Mouse (Mus musculus): ENCODE data around the gene Gm26602. TPM values are rescaled to one million over a fixed set of nuclear protein-coding genes. Genes with fewer than 3 reads are reported as not detected.
A peak's percentile ranks its signal among the peaks of the same experiment; 100 is the strongest.
"Not testable (repeated sequence)": the region's sequence is repeated elsewhere in the genome, so short reads cannot be mapped to it uniquely, and the experiment has no call there.

Gm26602 gene
- total RNA-seq, 2 experiments from 2014 or later: not detected

DNA sequence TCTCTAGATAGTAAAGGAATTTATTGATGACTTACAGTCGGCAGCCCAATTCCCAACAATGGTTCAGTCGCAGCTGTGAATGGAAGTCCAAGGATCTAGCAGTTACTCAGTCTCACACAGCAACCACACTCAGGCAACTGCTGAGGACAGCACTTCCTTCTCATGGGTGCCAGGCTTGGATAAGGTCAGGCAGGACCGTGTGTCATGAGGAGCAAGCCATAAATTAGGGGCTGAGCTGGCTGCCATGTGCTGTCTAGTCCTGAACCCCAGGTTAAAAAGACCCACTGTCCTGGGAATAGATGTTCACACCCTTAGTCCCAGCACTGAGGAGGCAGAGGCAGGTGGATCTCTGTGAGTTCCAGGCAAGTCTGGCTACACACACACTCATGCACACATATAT, 25.7 kb upstream of the Gm26602 start:
- DNase-seq (ENCODE audit: low spot score): not testable (repeated sequence)

DNA sequence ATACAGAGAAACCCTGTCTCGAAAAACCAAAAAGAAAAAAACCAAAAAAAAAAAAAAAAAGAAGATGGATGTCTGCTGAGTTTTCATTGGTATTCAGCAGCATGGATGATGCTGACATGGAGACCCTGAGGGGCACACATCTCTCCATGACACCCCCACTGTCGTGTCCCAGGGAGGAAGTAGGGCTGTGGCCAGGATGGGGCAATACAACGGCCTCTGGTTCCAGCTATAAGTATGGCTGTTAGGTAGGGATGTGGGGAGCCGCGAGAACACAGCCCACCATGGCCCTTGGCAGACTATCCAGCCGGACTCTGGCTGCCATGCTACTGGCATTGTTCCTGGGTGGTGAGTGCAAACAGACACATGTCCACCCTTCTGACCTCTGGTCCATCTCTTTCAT, 24.6 kb upstream of the Gm26602 start, which contains the start of gene Elane:
Elane (plus strand) TSS at position 194 of the 400 bp plus-strand sequence.
- no peak for DNase-seq (ENCODE audit: low spot score)

DNA sequence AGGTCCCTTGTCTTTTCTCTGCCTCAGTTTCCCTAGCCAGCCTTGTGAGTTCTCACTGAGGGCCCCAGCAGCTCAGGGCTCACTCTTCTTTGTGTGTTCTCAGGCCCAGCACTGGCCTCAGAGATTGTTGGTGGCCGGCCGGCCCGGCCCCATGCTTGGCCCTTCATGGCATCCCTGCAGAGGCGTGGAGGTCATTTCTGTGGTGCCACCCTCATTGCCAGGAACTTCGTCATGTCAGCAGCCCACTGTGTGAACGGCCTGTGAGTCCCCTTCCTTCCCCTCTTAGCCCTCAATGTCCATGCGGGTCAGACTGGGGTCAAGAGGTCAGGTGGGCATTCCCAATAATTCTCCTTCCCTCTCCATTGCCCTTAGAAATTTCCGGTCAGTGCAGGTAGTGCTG, 24.0 kb upstream of the Gm26602 start:
- DNase-seq (ENCODE audit: low spot score): no peak

DNA sequence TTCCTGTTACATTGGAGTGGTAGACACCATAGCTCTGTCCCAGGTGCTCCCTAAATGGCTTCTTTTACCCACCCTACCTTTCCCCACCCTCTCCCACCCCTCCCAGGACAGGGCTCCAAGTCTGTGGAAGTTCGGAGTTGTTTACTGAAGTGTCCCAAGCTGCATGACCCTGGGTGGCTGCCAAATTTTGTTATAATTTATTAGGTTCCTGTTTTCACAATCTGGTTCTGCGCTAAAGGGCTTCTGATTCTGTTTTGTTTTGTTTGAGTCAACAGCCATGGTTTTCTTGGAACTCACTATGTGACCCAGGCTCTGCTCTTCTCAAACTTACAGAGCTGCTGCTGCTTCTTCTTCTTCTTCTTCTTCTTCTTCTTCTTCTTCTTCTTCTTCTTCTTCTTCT, 21.3 kb upstream of the Gm26602 start:
- no peak for DNase-seq (ENCODE audit: low spot score)

DNA sequence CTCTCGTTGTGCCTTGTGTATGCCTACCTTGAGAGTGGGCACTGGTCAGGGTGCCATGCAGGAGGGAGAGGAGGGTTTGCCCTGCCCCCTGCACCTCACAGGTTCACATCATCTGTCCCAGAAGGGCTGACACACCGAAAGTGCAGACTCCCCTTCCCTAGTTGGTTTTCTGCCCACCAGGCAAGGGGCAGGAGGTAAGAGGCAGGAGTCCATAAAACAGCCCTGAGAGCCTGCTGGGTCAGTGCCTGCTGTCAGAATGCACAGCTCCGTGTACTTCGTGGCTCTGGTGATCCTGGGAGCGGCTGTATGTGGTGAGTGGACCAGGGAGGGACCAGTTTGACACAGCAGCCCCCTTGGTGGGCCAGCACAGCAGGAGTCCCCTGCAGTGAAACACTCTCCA, 20.0 kb upstream of the Gm26602 start, which contains the start of gene Cfd:
Cfd (plus strand) TSS at position 184 of the 400 bp plus-strand sequence.
- no peak for DNase-seq (ENCODE audit: low spot score)

DNA sequence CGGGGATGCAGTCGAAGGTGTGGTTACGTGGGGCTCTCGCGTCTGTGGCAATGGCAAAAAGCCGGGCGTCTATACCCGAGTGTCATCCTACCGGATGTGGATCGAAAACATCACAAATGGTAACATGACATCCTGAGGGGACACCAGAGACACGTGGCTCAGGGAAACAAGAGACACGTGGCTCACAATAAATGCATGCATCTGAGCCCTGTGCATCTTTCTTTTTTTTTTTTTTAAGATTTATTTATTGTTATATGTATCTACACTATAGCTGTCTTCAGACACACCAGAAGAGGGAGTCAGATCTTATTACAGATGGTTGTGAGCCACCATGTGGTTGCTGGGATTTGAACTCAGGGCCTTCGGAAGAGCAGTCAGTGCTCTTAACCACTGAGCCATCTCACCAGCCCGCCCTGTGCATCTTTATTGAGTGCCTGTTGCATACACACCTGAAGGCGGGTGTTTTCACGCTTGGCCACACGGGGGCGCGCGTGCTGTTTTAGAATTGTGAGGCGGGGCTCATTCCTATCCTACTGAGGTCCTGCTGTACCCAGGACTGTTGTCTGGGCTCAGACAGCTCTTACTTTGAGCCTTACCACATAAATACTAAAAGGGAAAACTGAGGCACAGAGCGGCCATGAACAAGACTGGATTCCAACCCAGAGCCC, 18.1 kb upstream of the Gm26602 start:
- DNase-seq (ENCODE audit: low spot score): peak; percentile 74

DNA sequence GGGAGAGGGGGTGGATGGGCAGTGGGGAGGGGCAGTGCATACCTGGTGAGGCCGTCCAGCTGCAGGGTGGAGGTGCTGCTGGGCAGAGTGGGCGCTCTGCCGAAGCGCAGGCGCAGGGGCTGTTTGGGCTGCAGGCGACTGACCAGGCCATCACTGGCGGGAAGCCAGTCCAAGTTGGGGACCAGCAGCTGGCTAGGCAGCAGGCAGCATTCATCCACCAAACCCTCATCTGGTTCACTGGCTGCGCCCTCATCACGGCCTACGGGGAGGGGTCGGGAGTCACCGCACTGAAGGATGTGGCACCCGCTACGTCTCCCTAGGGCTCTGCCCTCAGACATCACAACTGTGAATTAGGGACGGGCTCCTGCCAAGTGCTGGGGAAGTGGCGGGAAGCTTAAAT, 14.3 kb upstream of the Gm26602 start:
- DNase-seq (ENCODE audit: low spot score): no peak

DNA sequence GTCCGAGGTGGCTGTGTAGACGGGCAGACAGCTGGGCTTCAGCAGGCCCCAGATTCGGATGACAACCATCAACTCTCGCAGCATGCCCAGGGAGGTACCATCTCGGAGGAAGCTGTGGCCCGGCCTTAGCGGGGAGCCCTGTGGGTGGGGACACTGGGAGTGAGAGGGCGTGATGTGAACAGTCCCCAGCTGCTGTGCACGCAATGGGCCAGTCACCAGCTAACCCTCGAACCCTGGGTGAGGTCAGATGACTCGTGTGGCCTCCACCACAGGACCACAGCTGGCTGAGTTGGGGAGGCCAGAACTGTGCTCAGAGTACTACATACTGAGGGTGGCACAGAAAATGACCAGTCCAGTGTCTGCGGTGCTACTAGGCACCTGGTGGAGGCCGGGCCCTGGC, 13.8 kb upstream of the Gm26602 start:
- DNase-seq (ENCODE audit: low spot score): no peak

DNA sequence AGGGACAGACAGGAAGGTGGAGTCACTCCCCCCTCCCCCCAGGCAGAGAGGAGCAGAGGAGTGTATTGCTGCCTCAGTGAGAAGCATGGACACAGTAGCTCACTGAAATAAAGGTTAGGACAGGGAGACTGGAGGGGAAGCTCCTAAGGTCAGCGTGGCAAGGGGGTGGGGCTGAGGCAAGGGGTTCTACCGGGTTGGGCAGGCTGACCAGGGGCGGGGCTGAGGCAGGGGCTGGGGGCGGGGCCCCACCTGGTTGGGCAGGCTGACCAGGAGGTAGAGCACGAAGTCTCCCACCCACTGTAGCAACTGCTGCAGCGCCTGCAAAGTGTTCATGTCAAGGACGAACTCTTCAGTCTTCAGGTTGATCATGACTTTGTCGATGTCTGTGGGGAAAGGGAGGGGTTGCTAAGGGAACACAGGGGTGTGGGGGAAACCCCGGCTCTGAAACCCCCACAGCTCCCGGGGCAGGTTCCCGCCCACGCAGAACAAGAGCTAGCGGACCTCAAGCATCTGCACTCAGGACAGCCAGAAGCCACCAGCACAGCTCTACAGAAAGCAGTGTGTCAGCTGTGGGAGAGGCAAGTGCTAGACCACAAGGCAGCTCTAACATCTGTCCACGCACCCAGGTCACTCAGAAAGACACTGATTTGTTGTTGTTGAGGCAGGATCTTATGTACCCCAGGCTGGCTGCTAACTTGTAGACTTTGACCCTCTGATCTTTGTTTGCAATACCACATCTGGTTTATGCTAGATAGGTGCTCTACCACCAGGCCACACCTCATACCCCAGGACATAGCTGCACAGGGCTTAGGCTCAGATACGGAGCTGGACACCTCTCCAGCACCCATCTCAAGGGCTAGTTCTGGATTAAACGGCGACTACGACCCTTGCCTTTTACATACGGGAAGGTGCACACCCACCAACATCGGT, 13.1 kb upstream of the Gm26602 start:
- no peak for DNase-seq (ENCODE audit: low spot score)

DNA sequence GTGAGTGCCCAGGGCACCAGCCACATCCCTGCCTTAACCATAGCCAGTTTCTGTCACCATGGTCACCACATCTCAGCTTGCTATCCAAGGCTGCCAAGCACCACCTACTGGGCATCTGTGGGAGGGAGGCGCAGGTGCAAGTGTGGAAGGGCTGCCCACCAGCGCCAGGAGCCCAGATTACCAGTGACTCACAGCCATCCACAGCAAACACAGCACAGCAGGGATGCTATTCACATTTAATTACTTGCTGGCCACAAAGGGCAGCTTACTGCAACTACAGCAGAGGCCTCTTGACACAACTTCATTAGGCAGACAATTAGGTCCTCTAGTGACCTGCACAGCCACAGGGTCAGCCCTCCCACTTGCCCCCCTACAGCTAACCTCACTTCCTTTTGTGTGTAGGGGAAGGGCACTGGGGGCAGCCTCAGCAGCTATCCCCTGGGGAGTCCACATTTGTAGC, 9.7 kb upstream of the Gm26602 start:
- no peak for DNase-seq (ENCODE audit: low spot score)

DNA sequence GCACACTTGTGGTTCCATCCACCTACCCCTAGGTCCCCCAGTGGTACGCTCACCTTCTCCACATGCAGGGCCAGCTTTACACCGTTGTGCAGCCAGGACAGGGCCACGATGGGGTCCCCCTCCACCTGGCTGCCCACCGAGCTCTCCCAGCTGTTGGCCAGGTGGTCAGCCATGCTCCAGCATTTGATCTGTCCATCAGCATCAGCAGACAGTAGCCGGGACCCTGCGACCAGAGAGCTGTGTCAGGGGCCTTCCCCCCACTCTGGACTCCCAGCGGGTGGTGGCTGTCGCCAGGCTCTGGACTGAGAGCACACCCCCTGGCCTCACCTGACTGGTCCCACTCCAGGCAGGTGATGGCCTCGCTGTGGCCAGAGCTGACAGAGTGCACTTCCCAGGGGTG, 3.9 kb upstream of the Gm26602 start:
- DNase-seq (ENCODE audit: low spot score): no peak

DNA sequence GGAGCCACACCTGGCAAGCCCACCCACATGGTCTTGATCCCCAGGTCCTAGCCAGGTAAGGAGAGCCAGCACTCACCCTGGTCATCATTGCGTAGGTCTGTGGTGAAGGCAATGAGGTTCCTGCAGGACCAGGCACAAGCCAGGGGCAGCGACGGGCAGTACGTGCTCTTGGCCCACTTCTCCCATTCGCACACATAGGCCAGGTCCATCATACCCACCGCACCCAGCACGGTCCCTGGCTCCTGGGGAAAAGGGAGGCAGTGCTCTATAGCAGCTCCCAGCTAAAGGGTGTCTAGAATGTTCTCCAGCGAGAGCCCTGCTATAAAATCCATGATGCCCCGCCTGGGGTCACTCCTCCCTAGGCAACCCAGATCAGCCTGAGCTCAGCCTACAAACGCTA, 3.2 kb upstream of the Gm26602 start:
- no peak for DNase-seq (ENCODE audit: low spot score)

DNA sequence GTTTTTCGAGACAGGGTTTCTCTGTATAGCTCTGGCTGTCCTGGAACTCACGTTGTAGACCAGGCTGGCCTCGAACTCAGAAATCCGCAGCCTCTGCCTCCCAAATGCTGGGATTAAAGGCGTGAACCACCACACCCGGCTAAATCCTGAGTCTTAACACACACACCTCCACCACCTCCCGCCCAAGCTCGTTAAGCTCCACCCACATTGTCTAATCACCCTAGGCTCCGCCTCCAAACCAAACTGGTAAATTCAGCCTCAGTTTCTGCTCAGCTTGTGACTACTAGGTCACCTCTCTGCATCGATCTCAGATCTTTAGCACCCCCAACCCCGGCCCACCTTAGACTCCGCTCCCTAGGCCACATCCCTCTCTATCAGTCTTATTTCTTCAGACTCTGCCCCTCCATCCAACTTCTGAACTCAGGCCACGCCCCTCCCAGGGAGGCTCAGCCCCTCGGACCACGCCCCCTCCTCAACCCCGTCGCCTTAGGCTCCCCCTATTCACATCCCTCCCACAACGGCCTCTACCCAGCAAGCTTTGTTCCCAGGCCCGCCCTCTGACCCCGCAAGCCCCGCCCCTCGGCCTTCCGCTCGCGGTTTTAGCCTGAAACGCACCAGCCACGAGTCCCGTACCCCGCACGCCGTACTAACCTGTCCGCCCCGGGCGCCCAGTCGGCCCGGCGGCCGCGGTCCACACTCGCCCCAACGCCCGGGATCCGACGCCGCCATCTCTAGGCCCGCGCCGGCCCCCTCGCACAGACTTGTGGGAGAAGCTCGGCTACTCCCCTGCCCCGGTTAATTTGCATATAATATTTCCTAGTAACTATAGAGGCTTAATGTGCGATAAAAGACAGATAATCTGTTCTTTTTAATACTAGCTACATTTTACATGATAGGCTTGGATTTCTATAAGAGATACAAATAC, 2.2 kb upstream of the Gm26602 start, which contains the start of gene Med16:
Med16 (minus strand) TSS at position 757 of the 925 bp plus-strand sequence.
- DNase-seq (ENCODE audit: low spot score): peak; percentile 98

DNA sequence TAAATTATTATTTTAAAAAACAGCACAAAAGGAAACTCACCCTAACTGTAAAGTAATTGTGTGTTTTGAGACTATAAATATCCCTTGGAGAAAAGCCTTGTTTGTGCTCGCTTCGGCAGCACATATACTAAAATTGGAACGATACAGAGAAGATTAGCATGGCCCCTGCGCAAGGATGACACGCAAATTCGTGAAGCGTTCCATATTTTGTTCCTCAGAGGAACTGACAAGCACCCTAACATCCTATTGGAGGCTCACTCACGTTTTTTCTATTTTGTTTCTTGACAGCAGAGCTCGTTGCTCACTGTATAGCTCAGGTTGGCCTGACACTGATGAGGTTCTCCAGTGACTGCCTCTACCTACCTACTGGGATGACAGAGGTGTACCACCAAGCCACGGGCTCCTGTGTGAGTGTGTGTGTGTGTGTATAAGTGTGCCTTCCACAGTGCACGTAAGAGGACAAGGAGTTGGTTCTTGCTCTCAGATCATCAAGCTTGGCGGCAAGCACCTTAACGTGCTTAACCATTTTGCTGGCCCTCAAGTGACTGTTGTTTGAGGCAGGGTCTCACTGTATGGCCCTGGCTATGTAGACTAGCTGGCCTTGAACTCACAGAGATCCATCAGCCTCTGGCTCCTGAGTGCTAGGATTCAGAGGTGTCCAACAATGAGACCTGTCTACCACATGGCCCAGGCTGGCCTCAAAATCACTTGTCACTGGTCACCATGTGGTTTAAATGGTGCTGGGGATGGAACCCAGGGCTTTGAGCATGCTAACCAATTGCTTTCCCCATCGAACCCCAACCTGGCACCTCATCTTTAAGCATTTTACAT, 1.3 kb upstream of the Gm26602 start:
- no peak for DNase-seq (ENCODE audit: low spot score)

DNA sequence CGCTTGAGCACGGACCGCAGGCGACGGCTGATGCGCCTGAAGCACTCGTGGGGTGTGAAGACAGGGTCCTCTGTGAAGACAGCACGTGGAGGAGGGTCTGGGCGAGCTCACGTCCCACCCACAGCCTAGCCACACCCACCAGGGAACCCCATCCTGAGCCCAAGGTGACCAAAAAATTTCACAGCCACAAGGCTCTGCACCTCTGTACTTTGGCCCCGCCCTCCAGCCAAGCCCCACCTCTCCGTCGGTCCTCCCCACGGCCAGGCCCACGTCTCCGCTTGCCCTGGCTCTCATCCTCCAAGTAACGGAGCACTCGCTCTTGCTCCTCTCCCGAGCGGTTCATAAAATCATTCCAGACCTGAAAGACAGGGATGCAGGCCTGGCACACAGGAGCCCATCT, 1.8 kb downstream of the Gm26602 start:
- no peak for DNase-seq (ENCODE audit: low spot score)

DNA sequence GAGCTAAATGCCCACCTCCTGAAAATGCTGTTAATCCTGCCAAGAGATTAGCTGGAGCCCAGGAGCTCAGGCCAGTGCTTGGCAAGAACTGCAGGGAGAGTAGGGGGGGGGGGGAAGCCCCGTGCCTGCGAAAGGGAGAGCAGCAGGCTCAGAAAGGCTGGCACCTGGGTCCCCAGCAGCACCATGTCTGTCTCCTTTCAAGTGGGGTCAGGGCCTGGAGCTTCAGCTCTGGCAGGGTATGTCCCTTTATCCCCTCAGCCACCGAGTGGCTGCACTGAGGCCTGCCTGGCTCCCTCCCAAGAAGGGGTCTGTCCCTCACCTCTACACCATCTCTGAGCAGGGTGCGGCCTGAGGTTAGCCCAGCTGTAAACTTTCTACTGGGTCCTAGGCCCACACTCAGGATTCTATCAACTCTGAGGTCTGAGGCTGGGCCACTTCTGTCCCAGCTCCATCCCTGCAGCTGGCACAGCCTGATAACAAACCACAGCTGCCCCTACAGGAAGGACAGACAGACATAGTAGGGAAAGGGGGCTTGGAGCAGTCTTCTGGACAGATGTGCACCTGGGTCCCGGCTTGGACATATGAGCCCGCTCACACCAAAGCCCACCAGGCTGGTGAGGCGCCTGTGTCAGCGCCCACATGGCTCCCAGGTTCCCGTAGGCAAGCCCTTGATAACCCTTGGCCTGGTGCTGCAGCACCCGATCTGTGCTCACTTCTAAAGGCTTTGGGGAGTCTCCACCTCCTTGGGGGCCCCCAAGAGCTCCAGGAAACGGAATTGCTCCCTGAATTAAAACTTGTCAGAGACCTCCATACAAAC, 3.7 kb downstream of the Gm26602 start:
- DNase-seq (ENCODE audit: low spot score): no peak

DNA sequence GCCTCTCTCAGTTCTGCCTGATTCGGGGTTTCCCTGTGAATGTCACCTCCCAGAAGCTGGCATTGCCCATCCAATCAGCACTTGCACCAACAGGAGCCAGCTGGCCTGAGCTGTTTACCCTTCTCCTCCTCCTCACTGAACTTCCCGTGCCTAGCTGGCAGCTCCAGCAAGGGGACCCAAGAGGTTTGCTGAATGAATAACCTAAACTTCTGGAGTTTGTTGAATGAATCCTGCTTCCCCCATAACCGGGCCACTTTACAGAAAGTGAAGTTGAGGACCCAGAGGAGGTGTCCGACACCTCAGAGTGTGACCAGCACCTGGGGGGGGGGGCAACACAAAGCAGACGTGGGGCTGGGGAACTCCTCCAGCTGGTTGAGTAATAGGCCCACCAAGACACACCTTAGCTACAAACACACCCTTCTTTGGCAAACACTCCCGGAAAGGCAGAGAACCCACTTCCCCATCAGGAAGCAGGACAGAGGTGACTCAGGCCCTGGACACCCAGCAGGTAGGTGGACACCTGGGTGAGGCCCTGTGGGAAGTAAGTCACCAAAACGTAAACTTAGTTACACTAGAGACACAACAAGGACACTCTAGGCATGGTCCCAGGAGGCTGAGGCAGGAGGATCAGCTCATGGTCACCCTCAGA, 4.4 kb downstream of the Gm26602 start:
- DNase-seq (ENCODE audit: low spot score): no peak

DNA sequence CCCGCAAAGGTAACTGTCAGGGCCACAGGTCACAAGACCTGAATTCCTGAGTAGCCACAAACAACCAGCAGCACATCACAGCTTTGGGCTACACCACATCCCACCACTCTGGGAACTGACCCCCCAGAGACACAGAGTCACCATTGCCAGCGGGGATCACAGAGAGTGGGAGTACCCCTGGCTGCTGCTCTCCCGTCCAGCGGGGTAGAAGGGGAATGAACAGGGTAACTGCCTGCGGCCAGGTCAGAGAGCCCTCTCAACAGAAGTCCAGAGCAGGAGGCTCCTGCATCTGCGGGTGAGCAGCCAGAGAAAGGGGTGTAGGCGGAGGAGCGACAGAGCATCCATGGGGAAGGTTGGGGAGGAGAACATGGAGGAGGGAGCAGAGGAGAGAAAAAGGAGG, 5.4 kb downstream of the Gm26602 start:
- DNase-seq (ENCODE audit: low spot score): no peak
